Mouse (Mus musculus) forebrain, postnatal 0 days (tissue): ENCODE results near the gene Fam155a. TPM values are rescaled to one million over a fixed set of nuclear protein-coding genes. Genes with fewer than 3 reads are reported as not detected.
A peak's percentile ranks its signal among the peaks of the same experiment; 100 is the strongest.

Experiments
- ATAC-seq: fragments of 200-750 bp; cut with Nextera tagmentation; 2 replicates; pipeline ENCODE4 v1.8.0; 2017; ENCODE audit warnings: mild to moderate bottlenecking, moderate library complexity
- DNase-seq: peaks from one replicate; pipeline ENCODE4 v3.0.0-alpha.2; 2015
- H3K27ac ChIP-seq: fragments of 300-500 bp; sonication (generic); 2 replicates; pipeline ENCODE4 v1.5.1; 2014; ENCODE audit warnings: low read depth, mild to moderate bottlenecking, antibody characterized with exemption, low read length, moderate library complexity, mixed read lengths
- H3K27me3 ChIP-seq: fragments of 300-500 bp; sonication (generic); 2 replicates; pipeline ENCODE4 v1.6.1; 2014; ENCODE audit warnings: mild to moderate bottlenecking, low read length, mixed read lengths; ENCODE audit not compliant: insufficient read depth
- H3K36me3 ChIP-seq: fragments of 300-500 bp; sonication (generic); 2 replicates; pipeline ENCODE4 v1.6.1; 2014; ENCODE audit warnings: mild to moderate bottlenecking, moderate library complexity; ENCODE audit not compliant: insufficient read depth
- H3K4me1 ChIP-seq: fragments of 300-500 bp; sonication (generic); 2 replicates; pipeline ENCODE4 v1.6.1; 2014; ENCODE audit warnings: antibody characterized with exemption; ENCODE audit not compliant: insufficient read depth
- H3K4me2 ChIP-seq: fragments of 300-500 bp; sonication (generic); 2 replicates; pipeline ENCODE4 v1.6.1; 2014; ENCODE audit warnings: low read depth, mild to moderate bottlenecking, moderate library complexity
- H3K4me3 ChIP-seq: fragments of 300-500 bp; sonication (generic); 2 replicates; pipeline ENCODE4 v1.5.1; 2014; ENCODE audit warnings: low read depth, low read length, mixed read lengths
- H3K9ac ChIP-seq: fragments of 300-500 bp; sonication (generic); 2 replicates; pipeline ENCODE4 v1.6.1; 2014; ENCODE audit warnings: mild to moderate bottlenecking
- H3K9me3 ChIP-seq: fragments of 300-500 bp; sonication (generic); 2 replicates; pipeline ENCODE4 v1.6.1; 2016; ENCODE audit warnings: low read length
- CTCF ChIP-seq: sonication (generic); IDR thresholded peaks from 2 replicates; pipeline ENCODE4 v1.5.1; 2016; ENCODE audit warnings: antibody characterized with exemption, control low read depth, low read depth
- WGBS: fragments of 180-500 bp; shearing (Covaris S2); extraction: QIAGEN DNeasy Blood & Tissue Kit; methylation state at CpG from one replicate; pipeline ENCODE4 v1.1.7; 2014; 5-methylcytosine and 5-hydroxymethylcytosine counted together
- polyA plus RNA-seq: library from polyadenylated mRNA; unstranded; fragments of >200 nt; fragmentation: Nextera tagmentation; extraction: Ambion mirVana; gene quantifications from 2 replicates; pipeline ENCODE4 v1.2.1, GENCODE M21; 2015
- total RNA-seq: library from RNA; depleted of rRNA; stranded (reverse); fragments of >200 nt; gene quantifications from 2 replicates; pipeline ENCODE4 v1.2.3, GENCODE M21; 2014

Gene Fam155a
- total and polyA plus RNA-seq, 2 experiments from 2014 or later, result 29.0 to 105 TPM

- DNase-seq (no peak), ATAC-seq (no peak)
- no peaks in the 10 kb centered on the region for H3K36me3 ChIP-seq
- no peak overlapping the region for H3K27ac ChIP-seq
- no peak overlapping the region for H3K4me3 ChIP-seq
- no peak overlapping the region for H3K4me2 ChIP-seq
- 18% methylated on average over 10 of the region's 10 CpGs for WGBS
- H3K9me3 ChIP-seq, result no peaks in the 10 kb centered on the region
- no peak overlapping the region for H3K9ac ChIP-seq
- H3K27me3 ChIP-seq, result no peaks in the 10 kb centered on the region
- no peaks in the 10 kb centered on the region for H3K4me1 ChIP-seq
- TF ChIP-seq CTCF, result no peak
Observed at GRCm38 (mm10) chr8:9204345-9205067, 566.5 kb downstream of the Fam155a start.

GRCm38 (mm10) chr8:9200099-9200498 is 570.9 kb downstream of the Fam155a start:
- Histone ChIP-seq H3K4me3 (no peak overlapping the region), H3K4me1 (no peaks in the 10 kb centered on the region), H3K4me2 (no peak overlapping the region), H3K27ac (no peak overlapping the region), H3K9me3 (no peaks in the 10 kb centered on the region), H3K36me3 (no peaks in the 10 kb centered on the region), H3K9ac (no peak overlapping the region), H3K27me3 (no peaks in the 10 kb centered on the region)
- WGBS, result 92% methylated on average over 3 of the region's 3 CpGs
- ATAC-seq (no peak; the same call in 1 of the 2 replicates), DNase-seq (no peak)
- TF ChIP-seq CTCF, result no peak

- H3K27ac ChIP-seq, result no peak overlapping the region
- no peaks in the 10 kb centered on the region for H3K36me3 ChIP-seq
- no peaks in the 10 kb centered on the region for H3K27me3 ChIP-seq
- H3K9me3 ChIP-seq, result no peaks in the 10 kb centered on the region
- DNase-seq (no peak), ATAC-seq (no peak)
- no peaks in the 10 kb centered on the region for H3K4me1 ChIP-seq
- TF ChIP-seq CTCF, result no peak
- H3K4me3 ChIP-seq, result no peak overlapping the region
- no peak overlapping the region for H3K9ac ChIP-seq
- no peak overlapping the region for H3K4me2 ChIP-seq
- 88% methylated on average over 3 of the region's 3 CpGs for whole genome bisulfite sequencing
Observed at GRCm38 (mm10) chr8:9191682-9192081, 579.3 kb downstream of the Fam155a start.

GRCm38 (mm10) chr8:9188616-9189015 is 582.3 kb downstream of the Fam155a start:
- no peak overlapping the region for H3K27ac ChIP-seq
- no peak overlapping the region for H3K4me3 ChIP-seq
- DNase-seq (peak; percentile 66), ATAC-seq (no peak)
- no peak overlapping the region for H3K4me2 ChIP-seq
- WGBS, result 31% methylated on average over 4 of the region's 4 CpGs
- peak; percentile 68 for TF ChIP-seq CTCF
- H3K9me3 ChIP-seq, result no peaks in the 10 kb centered on the region
- no peaks in the 10 kb centered on the region for H3K4me1 ChIP-seq
- H3K9ac ChIP-seq, result no peak overlapping the region
- no peaks in the 10 kb centered on the region for H3K27me3 ChIP-seq
- no peaks in the 10 kb centered on the region for H3K36me3 ChIP-seq

GRCm38 (mm10) chr8:9185200-9185599 is 585.8 kb downstream of the Fam155a start:
- 67% methylated on average over 2 of the region's 2 CpGs for WGBS
- TF ChIP-seq CTCF, result no peak
- no peak for ATAC-seq

GRCm38 (mm10) chr8:9182461-9182860 is 588.5 kb downstream of the Fam155a start:
- WGBS, result 67% methylated on average over 7 of the region's 7 CpGs
- ATAC-seq, result no peak
- H3K4me3 ChIP-seq, result no peak overlapping the region

More at GRCm38 (mm10) chr8:9185200-9185599, 585.8 kb downstream of the Fam155a start:
- no peak overlapping the region for H3K9ac ChIP-seq
- no peaks in the 10 kb centered on the region for H3K36me3 ChIP-seq
- no peak overlapping the region for H3K4me2 ChIP-seq
- no peak overlapping the region for H3K27ac ChIP-seq
- H3K9me3 ChIP-seq, result no peaks in the 10 kb centered on the region
- DNase-seq, result no peak
- no peaks in the 10 kb centered on the region for H3K4me1 ChIP-seq
- H3K4me3 ChIP-seq, result no peak overlapping the region
- H3K27me3 ChIP-seq, result no peaks in the 10 kb centered on the region

GRCm38 (mm10) chr8:9180686-9181315 is 590.2 kb downstream of the Fam155a start:
- ATAC-seq, result no peak
- no peaks in the 10 kb centered on the region; the same call in 1 of the 2 replicates for H3K4me1 ChIP-seq
- DNase-seq, result no peak
- no peak overlapping the region for H3K27ac ChIP-seq
- TF ChIP-seq CTCF, result no peak
- WGBS, result 91% methylated on average over 17 of the region's 17 CpGs
- H3K36me3 ChIP-seq, result no peaks in the 10 kb centered on the region
- H3K4me3 ChIP-seq, result no peak overlapping the region
- H3K9me3 ChIP-seq, result no peaks in the 10 kb centered on the region
- no peak overlapping the region for H3K9ac ChIP-seq
- no peaks in the 10 kb centered on the region for H3K27me3 ChIP-seq
- no peak overlapping the region for H3K4me2 ChIP-seq

More at GRCm38 (mm10) chr8:9182461-9182860, 588.5 kb downstream of the Fam155a start:
- Histone ChIP-seq H3K27ac (no peak overlapping the region), H3K4me2 (no peak overlapping the region), H3K36me3 (no peaks in the 10 kb centered on the region), H3K9ac (no peak overlapping the region), H3K4me1 (no peaks in the 10 kb centered on the region), H3K9me3 (no peaks in the 10 kb centered on the region), H3K27me3 (no peaks in the 10 kb centered on the region)
- no peak for TF ChIP-seq CTCF
- no peak for DNase-seq
